Mouse (Mus musculus) myocyte (in vitro differentiated cells): Measurements from ENCODE around the gene Gucy2d. TPM values are rescaled to one million over a fixed set of nuclear protein-coding genes. Genes with fewer than 3 reads are reported as not detected.

ENCODE experiments used
- H3K27me3 ChIP-seq: one replicate; pipeline ENCODE4 v1.6.1; 2011; ENCODE audit not compliant: control insufficient read depth, insufficient read depth, insufficient read length
- H3K36me3 ChIP-seq: one replicate; pipeline ENCODE4 v1.6.1; 2011; ENCODE audit not compliant: control insufficient read depth, insufficient read depth
- H3K4me2 ChIP-seq: one replicate; pipeline ENCODE4 v1.6.1; 2011; ENCODE audit warnings: low read depth, control low read depth
- H3K4me3 ChIP-seq: one replicate; pipeline ENCODE4 v1.5.1; 2011; ENCODE audit warnings: mild to moderate bottlenecking, control low read depth, moderate library complexity
- H3K79me2 ChIP-seq: one replicate; pipeline ENCODE4 v1.6.1; 2011; ENCODE audit not compliant: control insufficient read depth, insufficient read depth
- H3ac ChIP-seq: one replicate; pipeline ENCODE4 v1.6.1; 2011; ENCODE audit not compliant: control insufficient read depth, insufficient read length
- CEBPB ChIP-seq: IDR thresholded peaks from 2 replicates; pipeline ENCODE4 v1.6.1; 2011; ENCODE audit warnings: mild to moderate bottlenecking, moderate library complexity; ENCODE audit not compliant: poor library complexity, insufficient read depth, severe bottlenecking
- E2F4 ChIP-seq: IDR thresholded peaks from one replicate; pipeline ENCODE4 v1.6.1; 2011; ENCODE audit warnings: mild to moderate bottlenecking, control low read depth, moderate library complexity; ENCODE audit not compliant: insufficient read depth
- MAX ChIP-seq: IDR thresholded peaks from one replicate; pipeline ENCODE4 v1.6.1; 2011; ENCODE audit warnings: low read depth, mild to moderate bottlenecking, control low read depth
- MYOD1 ChIP-seq, 3 experiments: IDR thresholded peaks; one replicate each; pipeline ENCODE4 v1.6.1; 2011; ENCODE audit warnings: control low read depth in 2 of 3, low read depth in 2 of 3, mild to moderate bottlenecking in 2 of 3, moderate library complexity in 1 of 3; ENCODE audit not compliant: insufficient read length in 2 of 3, control insufficient read depth in 1 of 3
- MYOG ChIP-seq, 3 experiments: IDR thresholded peaks; one replicate each; pipeline ENCODE4 v1.6.1; 2011; ENCODE audit warnings: control low read depth in 2 of 3, low read depth in 2 of 3, mild to moderate bottlenecking in 2 of 3; ENCODE audit not compliant: insufficient read length in 2 of 3, control insufficient read depth in 1 of 3, insufficient read depth in 1 of 3
- POLR2A ChIP-seq: IDR thresholded peaks from one replicate; pipeline ENCODE4 v1.6.1; 2011; ENCODE audit warnings: low read depth, mild to moderate bottlenecking, control low read depth, moderate library complexity; ENCODE audit not compliant: insufficient read length
- POLR2AphosphoS2 ChIP-seq: IDR thresholded peaks from one replicate; pipeline ENCODE4 v1.6.1; 2011; ENCODE audit warnings: low read depth, control low read depth; ENCODE audit not compliant: insufficient read length
- REST ChIP-seq: IDR thresholded peaks from one replicate; pipeline ENCODE4 v1.6.1; 2011; ENCODE audit warnings: mild to moderate bottlenecking, control low read depth, moderate library complexity; ENCODE audit not compliant: insufficient read depth, insufficient read length
- SRF ChIP-seq: IDR thresholded peaks from one replicate; pipeline ENCODE4 v1.6.1; 2011; ENCODE audit warnings: low read depth; ENCODE audit not compliant: control insufficient read depth, insufficient read length
- TCF12 ChIP-seq: IDR thresholded peaks from one replicate; pipeline ENCODE4 v1.6.1; 2011; ENCODE audit warnings: mild to moderate bottlenecking, control low read depth; ENCODE audit not compliant: poor library complexity, insufficient read depth, severe bottlenecking
- TCF3 ChIP-seq: IDR thresholded peaks from one replicate; pipeline ENCODE4 v1.6.1; 2011; ENCODE audit warnings: low read depth, control low read depth; ENCODE audit not compliant: insufficient read length
- USF1 ChIP-seq: IDR thresholded peaks from one replicate; pipeline ENCODE4 v1.6.1; 2011; ENCODE audit warnings: low read depth, mild to moderate bottlenecking, control low read depth, moderate library complexity
- polyA plus RNA-seq: library from polyadenylated mRNA; unstranded; fragments of >200 nt; fragmentation: generic; extraction: Trizol; gene quantifications from one replicate; pipeline ENCODE4 v1.2.1, GENCODE M21; 2012; ENCODE audit warnings: missing spikeins

Gene Gucy2d
- polyA plus RNA-seq, 1 experiment = not detected

- H3K36me3 ChIP-seq = no peaks in the 10 kb centered on the region
- H3K27me3 ChIP-seq = peaks cover 9% of the 10 kb centered on the region
- H3K4me3 ChIP-seq = no peak overlapping the region
- H3K79me2 ChIP-seq = no peaks in the 10 kb centered on the region
- no peak overlapping the region for H3ac ChIP-seq
- TF ChIP-seq REST = no peak
- no peak for TF ChIP-seq MYOG (IDR thresholded peaks at IDR 0.05; ENCODE audit: control insufficient read depth in 1 of 3, insufficient read depth in 1 of 3, insufficient read length in 2 of 3, low read depth in 2 of 3)
- TF ChIP-seq MYOD1 (IDR thresholded peaks at IDR 0.05; ENCODE audit: control insufficient read depth in 1 of 3, insufficient read length in 2 of 3, low read depth in 2 of 3) = no peak
- no peak for TF ChIP-seq E2F4
- no peak for TF ChIP-seq TCF12
- no peak overlapping the region for H3K4me2 ChIP-seq
These were observed 6.7 kb downstream of the Gucy2d start for GRCm38 (mm10) chr7:98446873-98447272.

DNA sequence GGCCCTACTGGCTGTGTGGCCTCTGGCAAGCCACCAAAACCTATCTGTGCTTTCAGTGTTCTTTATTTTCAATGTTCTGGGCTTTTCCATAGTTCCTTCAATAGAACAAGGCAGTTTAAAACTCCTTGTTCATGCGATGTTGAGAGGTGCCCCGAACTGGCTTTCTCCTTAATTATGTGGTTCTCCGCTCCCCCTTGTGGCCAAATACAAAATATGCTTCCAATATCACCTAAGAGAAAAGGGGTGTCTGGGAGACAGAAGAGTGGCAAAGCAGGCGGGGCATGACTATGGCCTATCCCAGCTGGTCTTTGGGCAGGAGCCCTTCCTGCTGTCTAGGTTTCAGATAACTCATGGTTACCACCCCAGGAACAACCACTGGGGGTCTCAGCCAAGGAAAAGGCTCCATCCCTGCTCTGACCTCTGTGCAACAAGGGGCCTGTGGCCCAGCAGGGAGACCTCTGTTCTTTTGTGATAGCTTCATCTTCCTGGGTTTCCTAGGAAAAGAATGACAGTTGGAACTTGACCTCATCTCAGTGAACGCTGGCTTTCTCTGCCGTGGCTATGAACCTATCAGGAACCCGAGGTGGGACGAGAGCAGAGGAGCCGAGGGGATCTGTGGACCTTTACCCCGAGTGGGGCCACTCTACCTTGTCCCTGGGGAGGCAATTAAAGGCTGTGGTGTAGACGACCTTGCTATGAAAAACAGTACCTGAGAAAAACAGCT, 7.5 kb downstream of the Gucy2d start:
- TF ChIP-seq USF1 (no peak), TCF12 (no peak), REST (no peak), CEBPB (no peak), MYOG (IDR thresholded peaks at IDR 0.05; ENCODE audit: control insufficient read depth in 1 of 3, insufficient read depth in 1 of 3, insufficient read length in 2 of 3, low read depth in 2 of 3) (no peak), SRF (no peak)
- no peaks in the 10 kb centered on the region for H3K79me2 ChIP-seq
- no peaks in the 10 kb centered on the region for H3K36me3 ChIP-seq
- peaks cover 15% of the 10 kb centered on the region for H3K27me3 ChIP-seq
- no peak overlapping the region for H3ac ChIP-seq
- H3K4me2 ChIP-seq = no peak overlapping the region
- H3K4me3 ChIP-seq = no peak overlapping the region

- TF ChIP-seq E2F4 = no peak
- no peak for TF ChIP-seq POLR2A
- no peak for TF ChIP-seq SRF
- TF ChIP-seq MAX = no peak
- TF ChIP-seq REST = no peak
- TF ChIP-seq MYOD1 (IDR thresholded peaks at IDR 0.05; ENCODE audit: control insufficient read depth in 1 of 3, insufficient read length in 2 of 3, low read depth in 2 of 3) = no peak
- no peak for TF ChIP-seq TCF3
- no peak for TF ChIP-seq POLR2AphosphoS2
- TF ChIP-seq TCF12 = no peak
- no peak for TF ChIP-seq CEBPB
- no peak for TF ChIP-seq USF1
- no peak for TF ChIP-seq MYOG (IDR thresholded peaks at IDR 0.05; ENCODE audit: control insufficient read depth in 1 of 3, insufficient read depth in 1 of 3, insufficient read length in 2 of 3, low read depth in 2 of 3)
- no peak overlapping the region for H3K4me3 ChIP-seq
These were observed 8.1 kb downstream of the Gucy2d start for GRCm38 (mm10) chr7:98448309-98448630.

DNA sequence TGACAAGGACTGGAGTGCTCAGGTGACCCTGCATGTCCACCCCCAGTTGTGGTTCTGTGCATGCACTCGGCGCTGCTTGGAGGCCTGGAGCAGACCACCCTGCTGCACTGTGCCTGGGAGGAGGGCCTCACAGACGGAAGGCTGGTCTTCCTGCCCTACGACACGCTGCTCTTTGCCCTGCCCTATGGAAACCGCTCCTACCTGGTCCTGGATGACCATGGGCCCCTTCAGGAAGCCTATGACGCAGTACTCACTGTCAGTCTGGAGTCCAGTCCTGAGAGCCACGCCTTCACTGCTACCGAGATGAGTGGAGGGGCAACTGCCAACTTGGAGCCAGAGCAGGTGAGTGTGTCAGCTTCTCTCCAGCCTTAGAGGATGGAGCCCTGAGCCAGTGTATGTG, 9.5 kb downstream of the Gucy2d start:
- TF ChIP-seq REST = no peak
- TF ChIP-seq POLR2AphosphoS2 = no peak
- TF ChIP-seq USF1 = no peak
- no peak for TF ChIP-seq MYOG (IDR thresholded peaks at IDR 0.05; ENCODE audit: control insufficient read depth in 1 of 3, insufficient read depth in 1 of 3, insufficient read length in 2 of 3, low read depth in 2 of 3)
- TF ChIP-seq SRF = no peak
- no peak for TF ChIP-seq CEBPB
- TF ChIP-seq POLR2A = no peak
- no peak for TF ChIP-seq MYOD1 (IDR thresholded peaks at IDR 0.05; ENCODE audit: control insufficient read depth in 1 of 3, insufficient read length in 2 of 3, low read depth in 2 of 3)
- no peak for TF ChIP-seq E2F4
- H3K4me2 ChIP-seq = no peak overlapping the region
- H3ac ChIP-seq = no peak overlapping the region
- peaks cover 29% of the 10 kb centered on the region for H3K27me3 ChIP-seq
- no peak overlapping the region for H3K4me3 ChIP-seq
- no peaks in the 10 kb centered on the region for H3K79me2 ChIP-seq
- H3K36me3 ChIP-seq = no peaks in the 10 kb centered on the region

More at GRCm38 (mm10) chr7:98448309-98448630, 8.1 kb downstream of the Gucy2d start:
- H3K79me2 ChIP-seq = no peaks in the 10 kb centered on the region
- peaks cover 20% of the 10 kb centered on the region for H3K27me3 ChIP-seq
- no peak overlapping the region for H3K4me2 ChIP-seq
- no peaks in the 10 kb centered on the region for H3K36me3 ChIP-seq
- H3ac ChIP-seq = no peak overlapping the region

DNA sequence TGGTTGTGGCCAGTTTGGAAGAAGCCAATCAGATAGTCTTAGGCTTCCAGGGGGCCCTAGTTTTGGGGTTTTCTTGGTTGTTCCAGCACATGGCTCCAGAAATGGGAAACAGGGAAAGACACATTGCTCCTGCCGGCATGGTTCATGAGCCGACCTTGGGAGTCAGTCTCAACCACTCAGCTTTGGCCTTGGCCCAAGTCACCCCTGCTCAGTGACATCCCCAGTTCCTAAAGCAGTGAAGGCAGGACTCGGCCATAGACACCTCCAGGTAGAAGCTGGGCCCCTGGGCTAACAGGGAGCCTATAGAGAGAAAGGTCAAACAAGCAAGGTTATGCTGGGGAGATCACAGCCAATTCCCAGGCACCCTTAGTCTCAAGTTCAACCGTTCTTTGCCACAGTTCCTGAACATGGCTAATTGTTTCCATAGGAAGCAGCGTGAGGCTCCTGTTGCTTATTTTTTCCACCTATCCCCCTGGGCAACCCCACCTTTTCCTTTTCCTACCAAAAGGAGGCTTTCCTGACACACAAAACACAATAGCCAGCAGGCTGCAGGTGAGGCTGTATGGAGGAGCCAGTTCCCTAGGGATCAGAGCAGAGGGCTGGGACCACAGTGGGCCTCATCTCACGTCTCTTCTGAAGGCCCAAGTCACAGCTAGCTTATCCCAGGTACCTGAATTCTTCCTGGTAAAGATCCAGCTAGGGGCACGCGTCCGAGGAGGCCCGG, 14.3 kb downstream of the Gucy2d start:
- no peak overlapping the region for H3K4me3 ChIP-seq
- H3K27me3 ChIP-seq = peaks cover 26% of the 10 kb centered on the region
- no peak for TF ChIP-seq MYOG (IDR thresholded peaks at IDR 0.05; ENCODE audit: control insufficient read depth in 1 of 3, insufficient read depth in 1 of 3, insufficient read length in 2 of 3, low read depth in 2 of 3)
- TF ChIP-seq USF1 = no peak
- no peak for TF ChIP-seq MAX
- no peak for TF ChIP-seq POLR2A
- TF ChIP-seq E2F4 = no peak
- TF ChIP-seq REST = no peak
- TF ChIP-seq CEBPB = no peak
- TF ChIP-seq TCF3 = no peak
- TF ChIP-seq TCF12 = no peak
- no peaks in the 10 kb centered on the region for H3K79me2 ChIP-seq
- no peaks in the 10 kb centered on the region for H3K36me3 ChIP-seq
- H3ac ChIP-seq = no peak overlapping the region
- H3K4me2 ChIP-seq = no peak overlapping the region
